Mouse (Mus musculus) heart, adult 2 months (tissue): Measurements from ENCODE around the gene Ndufa12.

Source experiments
- CTCF ChIP-seq: fragments of 200-600 bp; IDR thresholded peaks from 2 replicates; pipeline ENCODE4 v1.8.1; 2022; ENCODE audit warnings: antibody characterized with exemption, mild to moderate bottlenecking, moderate library complexity
- EP300 ChIP-seq: fragments of 200-500 bp; IDR thresholded peaks from 2 replicates; pipeline ENCODE4 v1.6.1; 2011; ENCODE audit warnings: low read depth, low read length, control low read depth; ENCODE audit not compliant: insufficient read depth
- POLR2A ChIP-seq: fragments of 200-500 bp; IDR thresholded peaks from 2 replicates; pipeline ENCODE4 v1.6.1; 2011; ENCODE audit warnings: mild to moderate bottlenecking, low read depth, low read length, control low read depth; ENCODE audit not compliant: insufficient read depth

DNA sequence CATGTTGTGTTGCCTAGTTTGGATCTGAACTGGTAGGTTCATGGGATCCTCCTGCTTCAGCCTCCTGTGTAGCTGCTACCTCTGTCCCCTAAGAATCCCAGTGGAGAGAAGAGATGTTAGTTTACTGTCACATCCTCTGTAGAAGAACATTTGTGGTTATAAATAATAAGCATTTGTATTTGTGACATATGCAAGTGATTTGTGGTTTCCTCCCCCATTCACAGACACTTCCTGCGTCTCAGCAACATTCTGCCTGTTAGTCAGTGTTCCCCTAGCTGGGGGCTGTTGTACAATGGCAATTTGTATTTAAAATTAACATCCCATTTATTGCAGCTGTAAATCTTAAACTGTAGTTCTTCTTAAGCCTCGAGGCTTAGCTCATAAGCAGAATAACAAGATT lies 13.2 kb downstream of the Ndufa12 start:
- no peak for TF ChIP-seq EP300
- TF ChIP-seq CTCF = no peak
- TF ChIP-seq POLR2A = no peak
